Mouse (Mus musculus) heart, embryonic 12.5 days (tissue): ENCODE measurements at regions not wholly inside any gene's neighbourhood (a gene's known extent, or its start where the extent isn't known, plus 50 kb on each side); places are given as distances from the start of the nearest gene placed in this dataset.

Experiments used
- ATAC-seq: fragments of 200-750 bp; cut with Nextera tagmentation; 2 replicates; pipeline ENCODE4 v1.8.0; 2017; ENCODE audit warnings: moderate TSS enrichment, moderate library complexity; ENCODE audit not compliant: insufficient number of reproducible peaks, low FRiP score
- H3K27ac ChIP-seq: fragments of 300-500 bp; sonication (generic); 2 replicates; pipeline ENCODE4 v1.5.1; 2016; ENCODE audit warnings: mild to moderate bottlenecking, moderate library complexity; ENCODE audit not compliant: poor library complexity, severe bottlenecking
- H3K27me3 ChIP-seq: fragments of 300-500 bp; sonication (generic); replicated peaks from 2 replicates; pipeline ENCODE4 v1.6.1; 2016; ENCODE audit warnings: mild to moderate bottlenecking, moderate library complexity
- H3K36me3 ChIP-seq: fragments of 300-500 bp; sonication (generic); 2 replicates; pipeline ENCODE4 v1.6.1; 2016; ENCODE audit warnings: mild to moderate bottlenecking, moderate library complexity
- H3K4me1 ChIP-seq: fragments of 300-500 bp; sonication (generic); replicated peaks from 2 replicates; pipeline ENCODE4 v1.6.1; 2016; ENCODE audit warnings: mild to moderate bottlenecking
- H3K4me2 ChIP-seq: fragments of 300-500 bp; sonication (generic); 2 replicates; pipeline ENCODE4 v1.6.1; 2016; ENCODE audit warnings: mild to moderate bottlenecking, moderate library complexity
- H3K4me3 ChIP-seq: fragments of 300-500 bp; sonication (generic); 2 replicates; pipeline ENCODE4 v1.5.1; 2016; ENCODE audit warnings: mild to moderate bottlenecking
- H3K9ac ChIP-seq: fragments of 300-500 bp; sonication (generic); 2 replicates; pipeline ENCODE4 v1.6.1; 2016; ENCODE audit warnings: mild to moderate bottlenecking, moderate library complexity
- H3K9me3 ChIP-seq: fragments of 300-500 bp; sonication (generic); replicated peaks from 2 replicates; pipeline ENCODE4 v1.6.1; 2016; ENCODE audit warnings: mild to moderate bottlenecking, moderate library complexity
- WGBS: fragments of 180-500 bp; shearing (Covaris S2); methylation state at CpG from one replicate; pipeline ENCODE4 v1.1.7; 2016; 5-methylcytosine and 5-hydroxymethylcytosine counted together

DNA sequence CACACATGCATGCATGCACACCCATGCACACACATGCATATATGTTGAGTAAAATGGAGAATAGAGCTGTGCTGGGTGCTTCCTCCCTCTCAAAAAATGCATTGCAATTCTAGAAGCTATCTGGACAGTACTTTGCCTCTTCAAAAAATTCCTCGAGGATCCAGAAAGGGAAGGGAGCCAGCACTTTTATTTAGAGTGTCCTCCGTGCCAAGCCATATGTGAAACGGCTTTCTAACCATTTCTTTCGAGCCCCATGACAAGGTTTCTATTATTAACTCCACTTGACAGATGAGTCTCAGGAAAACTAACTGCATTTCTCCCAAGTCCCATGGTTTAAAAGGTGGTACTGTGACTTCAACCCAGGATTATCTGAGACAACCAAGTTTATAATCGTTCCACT lies 140.7 kb upstream of the Usp24 start:
- Histone ChIP-seq H3K4me3 (no peak overlapping the region), H3K9ac (no peak overlapping the region), H3K4me2 (no peak overlapping the region), H3K27me3 (no peaks in the 10 kb centered on the region), H3K36me3 (no peaks in the 10 kb centered on the region), H3K4me1 (peaks cover 6% of the 10 kb centered on the region; the same call in 1 of the 2 replicates), H3K27ac (no peak overlapping the region), H3K9me3 (peaks cover 2% of the 10 kb centered on the region; the same call in 1 of the 2 replicates)
- WGBS: 44% methylated on average over 5 of the region's 5 CpGs
- ATAC-seq: no peak

DNA sequence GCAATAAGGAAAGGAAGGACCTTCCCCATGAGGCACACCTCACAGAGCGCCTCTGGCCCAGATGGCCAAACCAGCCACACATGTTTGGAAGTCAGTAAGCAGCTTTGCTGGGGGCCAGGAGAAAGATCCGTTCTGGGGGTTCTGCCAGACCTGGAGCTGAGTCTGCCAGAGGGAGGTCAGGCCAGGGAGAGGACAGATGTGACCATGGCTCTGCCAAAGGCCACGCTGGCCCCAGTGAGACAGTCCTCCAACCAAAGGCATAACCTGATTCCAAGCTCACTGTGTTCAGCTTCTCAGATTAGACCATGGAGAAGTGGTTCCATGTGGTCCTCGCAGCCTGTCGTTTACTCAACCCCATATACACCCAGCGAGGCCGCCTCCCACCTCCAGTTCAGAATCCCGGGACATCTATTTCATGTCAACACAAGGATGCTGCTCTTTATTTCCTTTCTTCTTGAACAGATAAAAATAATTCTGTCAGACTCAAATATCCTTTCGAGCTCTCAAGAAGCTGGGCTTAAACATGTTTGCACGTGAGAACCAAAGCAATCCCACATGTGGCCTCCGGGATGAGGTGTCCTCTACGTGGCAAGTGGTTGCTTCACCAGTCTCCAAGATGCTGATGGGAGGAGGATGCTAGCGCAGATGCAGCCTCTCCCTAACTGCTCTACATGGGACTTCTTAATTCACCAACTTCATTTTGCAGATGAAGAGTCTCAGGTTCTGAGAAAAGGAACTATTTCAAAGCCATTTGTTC lies 130.1 kb upstream of the Usp24 start:
- Histone ChIP-seq H3K9me3 (peaks cover 5% of the 10 kb centered on the region), H3K4me3 (no peak overlapping the region), H3K27ac (no peak overlapping the region), H3K4me1 (no peaks in the 10 kb centered on the region), H3K27me3 (no peaks in the 10 kb centered on the region), H3K4me2 (no peak overlapping the region), H3K9ac (no peak overlapping the region), H3K36me3 (no peaks in the 10 kb centered on the region)
- 83% methylated on average over 13 of the region's 13 CpGs for WGBS
- no peak for ATAC-seq

- WGBS: 79% methylated on average over 7 of the region's 7 CpGs
Observed at GRCm38 (mm10) chr4:106186684-106187083, 129.3 kb upstream of the Usp24 start.

GRCm38 (mm10) chr4:106190248-106190647 lies 125.8 kb upstream of the Usp24 start:
- H3K27me3 ChIP-seq: no peaks in the 10 kb centered on the region
- peaks cover 7% of the 10 kb centered on the region for H3K4me1 ChIP-seq
- no peaks in the 10 kb centered on the region for H3K36me3 ChIP-seq
- WGBS: 72% methylated on average over 4 of the region's 4 CpGs
- no peak overlapping the region for H3K9ac ChIP-seq
- no peak overlapping the region for H3K27ac ChIP-seq
- no peak overlapping the region for H3K4me2 ChIP-seq
- no peaks in the 10 kb centered on the region for H3K9me3 ChIP-seq
- no peak for ATAC-seq
- no peak overlapping the region for H3K4me3 ChIP-seq

More at GRCm38 (mm10) chr4:106186684-106187083, 129.3 kb upstream of the Usp24 start:
- Histone ChIP-seq H3K9me3 (peaks cover 5% of the 10 kb centered on the region), H3K4me2 (no peak overlapping the region), H3K27me3 (no peaks in the 10 kb centered on the region), H3K4me3 (no peak overlapping the region), H3K27ac (no peak overlapping the region), H3K36me3 (no peaks in the 10 kb centered on the region), H3K9ac (no peak overlapping the region), H3K4me1 (no peaks in the 10 kb centered on the region)
- ATAC-seq: no peak

GRCm38 (mm10) chr4:106191331-106191730 lies 124.7 kb upstream of the Usp24 start:
- Histone ChIP-seq H3K9ac (no peak overlapping the region), H3K36me3 (no peaks in the 10 kb centered on the region), H3K4me2 (no peak overlapping the region), H3K9me3 (no peaks in the 10 kb centered on the region), H3K27me3 (no peaks in the 10 kb centered on the region), H3K4me1 (peaks cover 10% of the 10 kb centered on the region), H3K4me3 (no peak overlapping the region), H3K27ac (no peak overlapping the region)
- WGBS: 80% methylated on average over 8 of the region's 8 CpGs
- ATAC-seq: no peak

- H3K4me3 ChIP-seq: no peak overlapping the region
- no peak overlapping the region for H3K9ac ChIP-seq
- ATAC-seq: no peak
- no peak overlapping the region for H3K4me2 ChIP-seq
- H3K4me1 ChIP-seq: peaks cover 10% of the 10 kb centered on the region
- WGBS: 80% methylated on average over 3 of the region's 3 CpGs
- H3K27ac ChIP-seq: no peak overlapping the region
- H3K27me3 ChIP-seq: no peaks in the 10 kb centered on the region
- H3K9me3 ChIP-seq: no peaks in the 10 kb centered on the region
- no peaks in the 10 kb centered on the region for H3K36me3 ChIP-seq
Observed at GRCm38 (mm10) chr4:106191843-106192242, 124.2 kb upstream of the Usp24 start.

DNA sequence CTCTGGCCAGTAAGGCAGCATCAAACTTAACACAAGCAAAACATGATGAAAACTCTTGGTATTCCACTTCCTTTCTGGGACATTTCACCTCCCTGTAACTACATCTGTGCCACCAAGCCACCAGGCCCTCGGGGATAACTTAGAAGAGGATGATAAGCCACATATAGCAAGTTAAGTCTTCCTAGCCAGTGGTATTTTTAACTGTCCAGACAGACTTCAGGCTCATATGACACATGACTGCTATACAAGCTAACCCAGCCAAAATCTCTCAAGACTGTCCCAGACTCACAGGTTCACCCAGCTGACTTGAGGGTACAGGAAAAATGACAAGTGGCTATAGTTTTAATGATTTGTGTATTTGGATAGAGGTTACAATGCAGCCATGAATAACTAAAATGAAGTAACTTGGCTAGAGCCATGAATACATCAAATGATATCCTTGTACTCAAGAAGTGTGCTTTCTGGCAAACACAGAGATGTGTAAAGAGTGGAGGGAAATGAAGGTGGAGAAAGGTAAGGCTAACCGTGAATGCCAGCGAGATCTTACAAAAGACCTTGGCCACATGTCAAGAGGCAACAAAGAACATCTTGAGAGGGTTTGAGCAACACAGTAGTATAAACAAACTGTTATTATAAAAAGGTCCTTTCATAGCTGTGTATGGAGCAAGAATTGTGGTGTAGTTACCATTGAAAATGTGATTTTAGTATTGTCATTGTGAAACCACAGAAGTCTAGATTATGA lies 122.6 kb upstream of the Usp24 start:
- Histone ChIP-seq H3K4me3 (no peak overlapping the region), H3K27ac (no peak overlapping the region), H3K4me2 (no peak overlapping the region), H3K27me3 (no peaks in the 10 kb centered on the region), H3K9ac (no peak overlapping the region), H3K4me1 (peaks cover 10% of the 10 kb centered on the region), H3K36me3 (no peaks in the 10 kb centered on the region), H3K9me3 (no peaks in the 10 kb centered on the region)
- 65% methylated on average over 3 of the region's 3 CpGs for WGBS
- no peak for ATAC-seq

DNA sequence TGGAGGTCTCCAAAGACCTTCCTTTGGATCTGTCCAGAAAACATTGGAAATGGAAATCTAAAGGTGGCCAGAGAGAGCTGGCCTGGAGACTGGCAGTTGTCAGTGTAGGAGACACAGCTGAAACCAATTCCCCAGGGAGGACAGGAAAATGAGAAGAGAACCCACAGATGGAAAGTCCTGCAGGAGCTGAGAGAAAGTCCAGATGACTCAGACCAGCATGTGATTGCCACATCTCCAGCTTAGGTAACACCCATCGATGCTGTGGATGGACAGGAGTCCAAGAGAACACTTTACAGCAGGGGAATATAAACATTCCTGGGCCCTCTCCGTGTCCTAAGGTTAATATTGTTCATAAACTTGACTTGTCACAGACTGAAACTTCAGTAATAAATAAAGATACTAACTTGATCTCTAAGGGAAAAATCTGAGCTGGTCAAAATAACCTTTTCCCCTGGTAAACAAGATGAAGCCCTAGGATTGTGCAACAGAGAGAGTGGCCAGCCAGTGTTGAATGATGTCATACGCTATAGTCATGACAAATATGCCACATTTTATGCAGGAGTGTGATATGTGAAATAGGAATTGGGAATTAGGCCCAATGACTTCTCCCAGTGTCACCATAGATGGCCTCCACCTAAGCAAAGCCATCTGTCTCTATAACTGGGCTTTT lies 120.4 kb upstream of the Usp24 start:
- ATAC-seq: no peak
- H3K27ac ChIP-seq: no peak overlapping the region
- no peak overlapping the region for H3K9ac ChIP-seq
- H3K36me3 ChIP-seq: no peaks in the 10 kb centered on the region
- no peak overlapping the region for H3K4me2 ChIP-seq
- no peaks in the 10 kb centered on the region for H3K27me3 ChIP-seq
- WGBS: 61% methylated on average over 3 of the region's 3 CpGs
- H3K4me1 ChIP-seq: peaks cover 27% of the 10 kb centered on the region
- no peaks in the 10 kb centered on the region for H3K9me3 ChIP-seq
- H3K4me3 ChIP-seq: no peak overlapping the region

- no peak overlapping the region for H3K4me3 ChIP-seq
- H3K4me1 ChIP-seq: peaks cover 30% of the 10 kb centered on the region
- H3K27ac ChIP-seq: peak overlapping the region; percentile 65
- H3K9ac ChIP-seq: 0 out of 2 replicates have a peak overlapping the region, but pooled peaks have one; percentile 7
- H3K4me2 ChIP-seq: peak overlapping the region; percentile 58
- no peaks in the 10 kb centered on the region for H3K36me3 ChIP-seq
- ATAC-seq: peak; percentile 73; the same call in 1 of the 2 replicates
- no peaks in the 10 kb centered on the region for H3K9me3 ChIP-seq
- 15% methylated on average over 11 of the region's 11 CpGs for WGBS
- no peaks in the 10 kb centered on the region for H3K27me3 ChIP-seq
Observed at GRCm38 (mm10) chr4:106199833-106200232, 116.2 kb upstream of the Usp24 start.

DNA sequence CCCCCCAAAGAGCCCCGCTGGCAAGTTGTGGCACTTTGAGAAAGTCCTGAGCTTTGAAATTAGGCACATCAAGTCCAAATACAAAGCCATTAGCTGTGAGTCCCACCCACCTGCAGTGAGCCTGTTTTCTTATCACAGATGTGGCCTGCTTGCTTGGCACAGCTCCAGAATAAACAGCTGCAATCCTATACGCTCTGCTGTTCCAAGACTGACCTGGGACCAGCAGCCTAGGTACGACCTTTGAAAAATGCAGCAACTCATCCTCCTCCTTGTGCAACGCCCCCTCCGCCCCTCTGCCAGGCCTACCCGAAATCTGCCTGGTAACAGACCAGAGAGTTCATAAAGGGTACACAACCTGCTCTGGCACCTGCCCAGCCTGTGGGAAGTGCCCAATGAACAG lies 115.8 kb upstream of the Usp24 start:
- no peak overlapping the region for H3K4me3 ChIP-seq
- WGBS: 35% methylated on average over 6 of the region's 6 CpGs

DNA sequence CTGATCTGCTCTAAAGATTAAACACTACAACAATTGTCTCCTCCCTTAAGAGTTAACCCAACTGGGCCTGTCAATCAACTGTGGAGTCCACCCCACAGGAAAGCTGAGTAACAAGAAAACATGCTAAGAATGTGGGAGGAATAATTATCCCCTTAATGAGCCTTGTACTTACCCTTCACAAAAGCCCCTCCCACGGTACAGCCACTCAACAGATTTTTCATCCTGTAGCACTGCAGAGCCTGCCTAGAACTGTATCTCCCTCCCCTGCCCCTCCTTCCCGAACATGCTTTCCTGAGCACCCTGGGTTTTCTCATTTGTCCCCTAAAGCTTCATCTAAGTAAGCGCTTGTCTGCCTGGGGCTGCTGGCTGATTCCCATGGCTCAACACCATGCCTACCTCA lies 113.5 kb upstream of the Usp24 start:
- no peaks in the 10 kb centered on the region for H3K36me3 ChIP-seq
- WGBS: 51% methylated on average over 3 of the region's 3 CpGs
- no peaks in the 10 kb centered on the region for H3K27me3 ChIP-seq
- no peak overlapping the region for H3K4me2 ChIP-seq
- no peak overlapping the region for H3K9ac ChIP-seq
- ATAC-seq: no peak
- no peak overlapping the region for H3K4me3 ChIP-seq
- no peak overlapping the region for H3K27ac ChIP-seq
- H3K4me1 ChIP-seq: peaks cover 36% of the 10 kb centered on the region
- no peaks in the 10 kb centered on the region for H3K9me3 ChIP-seq

More for the DNA sequence above, 115.8 kb upstream of the Usp24 start:
- Histone ChIP-seq H3K9me3 (no peaks in the 10 kb centered on the region), H3K27ac (peak overlapping the region; percentile 65; the same call in 1 of the 2 replicates), H3K27me3 (no peaks in the 10 kb centered on the region), H3K36me3 (no peaks in the 10 kb centered on the region), H3K4me1 (peaks cover 26% of the 10 kb centered on the region), H3K9ac (0 out of 2 replicates have a peak overlapping the region, but pooled peaks have one; percentile 7), H3K4me2 (peak overlapping the region; percentile 58)
- ATAC-seq: peak; percentile 79; the same call in 1 of the 2 replicates
